Mouse (Mus musculus) liver, embryonic 14.5 days (tissue): ENCODE data around the gene Gm49384. TPM values are rescaled to one million over a fixed set of nuclear protein-coding genes. Genes with fewer than 3 reads are reported as not detected.

Source experiments
- ATAC-seq: fragments of 200-750 bp; cut with Nextera tagmentation; 2 replicates; pipeline ENCODE4 v1.8.0; 2017; ENCODE audit warnings: moderate number of reproducible peaks, mild to moderate bottlenecking, moderate library complexity; ENCODE audit not compliant: insufficient read depth
- DNase-seq, 3 experiments: peaks; one replicate each; pipeline ENCODE4 v3.0.0-alpha.2; 2012 to 2013; ENCODE audit warnings: low read depth in 3 of 3, low spot score in 3 of 3
- H3K27ac ChIP-seq: fragments of 300-500 bp; sonication (generic); 2 replicates; pipeline ENCODE4 v1.5.1; 2014; ENCODE audit warnings: moderate library complexity, mild to moderate bottlenecking, control low read depth, inconsistent platforms
- H3K27me3 ChIP-seq: fragments of 300-500 bp; sonication (generic); 2 replicates; pipeline ENCODE4 v1.6.1; 2014; ENCODE audit warnings: mild to moderate bottlenecking, low read length, moderate library complexity; ENCODE audit not compliant: control insufficient read depth, insufficient read depth
- H3K36me3 ChIP-seq: fragments of 300-500 bp; sonication (generic); replicated peaks from 2 replicates; pipeline ENCODE4 v1.6.1; 2014; ENCODE audit warnings: low read depth; ENCODE audit not compliant: control insufficient read depth, insufficient read depth
- H3K4me1 ChIP-seq, 2 experiments: fragments of 200-500 bp in 1 of 2; fragments of 300-500 bp in 1 of 2; sonication (generic) in 1 of 2; replicated peaks; 2 replicates each; pipeline ENCODE4 v1.6.1; 2012 to 2014; ENCODE audit warnings: antibody characterized with exemption in 1 of 2, inconsistent platforms in 1 of 2, low read length in 1 of 2; ENCODE audit not compliant: control insufficient read depth in 2 of 2, insufficient read depth in 2 of 2
- H3K4me2 ChIP-seq: fragments of 300-500 bp; sonication (generic); 2 replicates; pipeline ENCODE4 v1.6.1; 2014; ENCODE audit warnings: low read depth, mild to moderate bottlenecking, control low read depth, moderate library complexity
- H3K4me3 ChIP-seq, 2 experiments: fragments of 200-500 bp in 1 of 2; fragments of 300-500 bp in 1 of 2; sonication (generic) in 1 of 2; 2 replicates each; pipeline ENCODE4 v1.5.1; 2012 to 2014; ENCODE audit warnings: low read depth in 2 of 2, low read length in 2 of 2, mild to moderate bottlenecking in 2 of 2, control low read depth in 1 of 2, inconsistent platforms in 1 of 2, moderate library complexity in 1 of 2; ENCODE audit not compliant: insufficient read depth in 1 of 2
- H3K9ac ChIP-seq: fragments of 300-500 bp; sonication (generic); replicated peaks from 2 replicates; pipeline ENCODE4 v1.6.1; 2014; ENCODE audit warnings: mild to moderate bottlenecking, control low read depth, moderate library complexity
- H3K9me3 ChIP-seq: fragments of 300-500 bp; sonication (generic); 2 replicates; pipeline ENCODE4 v1.6.1; 2016; ENCODE audit warnings: low read length, mixed read lengths; ENCODE audit not compliant: control insufficient read depth
- CTCF ChIP-seq: IDR thresholded peaks from 2 replicates; pipeline ENCODE4 v1.5.1; 2016; ENCODE audit warnings: antibody characterized with exemption, low read depth, control low read depth
- EP300 ChIP-seq: IDR thresholded peaks from 2 replicates; pipeline ENCODE4 v1.6.1; 2016; ENCODE audit warnings: antibody characterized with exemption, low read depth
- WGBS: fragments of 180-500 bp; shearing (Covaris S2); extraction: QIAGEN DNeasy Blood & Tissue Kit; methylation state at CpG from one replicate; pipeline ENCODE4 v1.1.7; 2014; ENCODE audit not compliant: insufficient replicate concordance; 5-methylcytosine and 5-hydroxymethylcytosine counted together
- polyA plus RNA-seq, 2 experiments: library from polyadenylated mRNA; depleted of rRNA in 1 of 2; stranded (reverse) in 1 of 2; unstranded in 1 of 2; fragments of >200 nt; fragmentation: Nextera tagmentation in 1 of 2; extraction: Ambion mirVana in 1 of 2; gene quantifications; 2 replicates each; pipeline versions ENCODE4 v1.2.1 to v1.2.3; 2012 to 2014

Gm49384 gene
- polyA plus RNA-seq, 2 experiments, result 8.0 to 16.3 TPM

DNA sequence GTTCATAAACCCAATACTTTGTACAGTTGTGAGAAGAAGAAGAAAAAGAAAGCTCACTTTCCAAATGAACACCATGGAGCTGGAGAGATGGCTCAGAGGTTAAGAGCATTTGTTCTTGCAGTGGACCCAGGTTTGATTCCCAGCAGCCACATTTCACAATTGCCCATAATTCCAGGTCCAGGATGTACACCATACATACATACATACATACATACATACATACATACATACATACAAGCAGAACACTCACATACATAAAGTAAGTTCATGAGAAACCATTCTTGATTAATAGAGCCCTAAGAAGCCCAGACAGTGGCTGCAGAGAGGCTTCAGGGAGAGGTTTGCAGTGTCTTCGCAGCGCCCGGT, 37.3 kb upstream of the Gm49384 start:
- 0% methylated on average over 3 of the region's 3 CpGs for WGBS
- Histone ChIP-seq H3K4me3 (peak overlapping the region; percentile 64 to 74), H3K4me1 (peaks cover 5 to 8% of the 10 kb centered on the region in 2 experiments; a peak in 3 of 4 replicates), H3K27me3 (no peaks in the 10 kb centered on the region), H3K36me3 (no peaks in the 10 kb centered on the region), H3K4me2 (peak overlapping the region; percentile 96), H3K27ac (no peak overlapping the region), H3K9ac (peak overlapping the region; percentile 82), H3K9me3 (no peaks in the 10 kb centered on the region)
- ATAC-seq, result no peak
- TF ChIP-seq CTCF (no peak), EP300 (no peak)
- no peak for DNase-seq

DNA sequence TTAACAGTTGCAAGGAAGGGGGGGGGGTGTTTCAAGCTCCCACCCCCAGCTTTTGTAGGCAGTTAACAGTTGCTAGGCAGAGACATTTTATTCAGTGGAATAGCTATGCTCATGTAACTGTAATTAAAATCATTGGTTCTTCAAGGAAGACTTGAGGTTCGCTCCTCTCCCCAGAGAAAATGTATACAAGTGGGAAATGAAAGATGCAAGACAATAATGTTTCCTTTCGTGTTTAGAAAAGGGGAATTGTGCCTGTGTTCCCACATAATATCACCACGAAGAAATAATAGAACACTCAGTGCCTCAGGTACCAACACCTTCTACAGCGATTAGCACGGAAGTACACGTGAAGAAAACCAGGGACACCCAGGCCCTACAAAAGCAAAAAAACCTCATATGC, 36.8 kb upstream of the Gm49384 start, which contains the start of gene Klhdc1:
Gene Klhdc1, plus strand, starts transcription at position 301 of the 400 bp plus-strand sequence.
- Histone ChIP-seq H3K27ac (no peak within 1 kb of the TSS), H3K9me3 (no peaks in the 10 kb centered on the region), H3K4me2 (peak within 1 kb of the TSS; percentile 96), H3K9ac (peak within 1 kb of the TSS; percentile 82), H3K27me3 (no peaks in the 10 kb centered on the region), H3K36me3 (no peaks in the 10 kb centered on the region), H3K4me3 (peak within 1 kb of the TSS; percentile 64 to 74), H3K4me1 (peaks cover 5 to 8% of the 10 kb centered on the region in 2 experiments; a peak in 3 of 4 replicates)
- no peak for TF ChIP-seq EP300
- no peak for TF ChIP-seq CTCF
- 58% methylated on average over 6 of the region's 6 CpGs for WGBS
- DNase-seq (no peak), ATAC-seq (no peak)

DNA sequence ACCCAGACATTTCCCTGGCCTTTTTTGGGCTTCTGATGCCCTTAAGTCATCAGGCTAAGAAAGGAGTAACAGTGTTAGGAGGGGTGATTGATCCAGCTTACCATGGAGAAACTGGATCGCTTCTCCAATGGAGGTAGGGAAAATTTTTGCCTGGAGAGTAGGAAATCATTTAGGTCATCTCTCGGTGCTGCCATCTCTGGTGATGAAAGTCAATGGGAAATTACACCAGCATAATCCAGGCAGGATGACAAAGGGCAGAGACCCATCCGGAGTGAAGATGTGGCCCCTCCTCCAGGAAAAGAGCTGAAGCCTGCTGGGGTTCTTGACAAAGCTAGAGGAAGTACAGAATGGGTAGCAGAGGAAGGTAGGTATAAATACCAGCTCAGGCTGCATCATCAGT, 34.2 kb upstream of the Gm49384 start:
- Histone ChIP-seq H3K27me3 (no peaks in the 10 kb centered on the region), H3K9me3 (no peaks in the 10 kb centered on the region), H3K4me2 (no peak overlapping the region), H3K4me1 (peaks cover 5 to 8% of the 10 kb centered on the region in 2 experiments; a peak in 3 of 4 replicates), H3K27ac (no peak overlapping the region), H3K4me3 (no peak overlapping the region), H3K36me3 (no peaks in the 10 kb centered on the region), H3K9ac (no peak overlapping the region)
- DNase-seq (no peak), ATAC-seq (no peak)
- TF ChIP-seq CTCF, result no peak
- no peak for TF ChIP-seq EP300
- WGBS, result 22% methylated on average over 3 of the region's 3 CpGs

DNA sequence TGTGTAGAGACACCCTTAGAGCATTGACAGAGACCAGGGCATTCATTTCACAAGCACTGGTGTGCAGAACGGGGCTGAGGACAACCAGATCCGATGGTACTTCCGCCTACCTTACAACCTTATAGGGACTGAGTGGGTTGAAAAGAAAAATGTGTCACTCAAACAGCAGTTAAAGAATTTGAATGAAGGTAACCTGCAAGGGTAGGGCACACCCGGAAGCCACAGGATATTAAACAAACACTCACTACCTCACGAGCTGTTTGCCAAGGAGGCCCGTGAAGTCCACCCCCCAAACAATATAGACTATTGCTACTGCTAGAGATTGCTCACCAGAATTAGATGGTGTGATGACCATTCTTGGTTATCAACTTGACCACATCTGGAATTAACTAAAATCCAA, 31.7 kb upstream of the Gm49384 start:
- ATAC-seq, result no peak

DNA sequence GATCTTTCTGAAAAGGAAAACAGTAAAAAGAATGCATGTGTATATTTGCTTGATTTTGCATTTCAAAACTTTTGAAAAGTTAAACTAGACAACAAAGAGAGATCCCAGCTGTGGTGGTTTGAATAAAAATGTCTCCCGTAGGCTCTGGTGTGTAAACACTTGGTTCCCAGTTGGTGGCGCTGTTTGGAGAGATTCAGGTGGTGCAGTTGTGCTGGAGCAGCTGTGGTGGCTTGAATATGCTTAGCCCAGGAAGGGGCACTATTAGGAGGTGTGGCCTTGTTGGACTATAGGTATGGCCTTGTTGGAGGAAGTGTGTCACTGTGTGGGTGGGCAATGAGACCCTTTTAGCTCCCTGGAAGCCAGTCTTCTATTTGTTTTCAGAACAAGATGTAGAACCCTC, 25.2 kb upstream of the Gm49384 start:
- Histone ChIP-seq H3K27ac (no peak overlapping the region), H3K4me1 (peaks cover 6 to 14% of the 10 kb centered on the region in 2 experiments), H3K36me3 (peaks cover 15% of the 10 kb centered on the region), H3K4me2 (no peak overlapping the region), H3K4me3 (no peak overlapping the region), H3K27me3 (no peaks in the 10 kb centered on the region), H3K9ac (no peak overlapping the region), H3K9me3 (no peaks in the 10 kb centered on the region)
- DNase-seq, result peak; percentile 35 to 45 (median 38)
- TF ChIP-seq EP300, result no peak
- peak; percentile 69 for TF ChIP-seq CTCF
- 55% methylated on average over 2 of the region's 2 CpGs for WGBS
- ATAC-seq, result no peak

More for the DNA sequence above, 31.7 kb upstream of the Gm49384 start:
- DNase-seq, result no peak
- no peak overlapping the region for H3K4me2 ChIP-seq
- no peaks in the 10 kb centered on the region for H3K9me3 ChIP-seq
- TF ChIP-seq EP300 (no peak), CTCF (no peak)
- H3K27me3 ChIP-seq, result no peaks in the 10 kb centered on the region
- WGBS, result 81% methylated on average over 6 of the region's 6 CpGs
- H3K36me3 ChIP-seq, result no peaks in the 10 kb centered on the region
- no peaks in the 10 kb centered on the region for H3K4me1 ChIP-seq
- no peak overlapping the region for H3K4me3 ChIP-seq
- no peak overlapping the region for H3K27ac ChIP-seq
- H3K9ac ChIP-seq, result no peak overlapping the region
